Mouse (Mus musculus): ENCODE measurements at regions not wholly inside any gene's neighbourhood (a gene's known extent, or its start where the extent isn't known, plus 50 kb on each side); places are given as distances from the start of the nearest gene placed in this dataset.

GRCm38 (mm10) chr3:136611682-136612081 is 58.2 kb upstream of the Ppp3ca start:
- no peak for DNase-seq (ENCODE audit: low spot score)

GRCm38 (mm10) chr3:136610556-136610924 is 59.4 kb upstream of the Ppp3ca start:
- no peak for DNase-seq (ENCODE audit: low spot score)

GRCm38 (mm10) chr3:136609855-136610555 is 59.9 kb upstream of the Ppp3ca start:
- peak; percentile 2 for DNase-seq (ENCODE audit: low spot score)

GRCm38 (mm10) chr3:136601706-136602105 is 68.2 kb upstream of the Ppp3ca start:
- no peak for DNase-seq (ENCODE audit: low spot score)

- DNase-seq (ENCODE audit: low spot score) = no peak
Measured at GRCm38 (mm10) chr3:136583937-136584336, 86.0 kb upstream of the Ppp3ca start.

- DNase-seq (ENCODE audit: low spot score) = no peak
Measured at GRCm38 (mm10) chr3:136578016-136578415, 91.9 kb upstream of the Ppp3ca start.

- no peak for DNase-seq (ENCODE audit: low spot score)
Measured at GRCm38 (mm10) chr3:136570517-136570916, 99.4 kb upstream of the Ppp3ca start.

- DNase-seq (ENCODE audit: low spot score) = no peak
Measured at GRCm38 (mm10) chr3:136556488-136556887, 113.4 kb upstream of the Ppp3ca start.

- no peak for DNase-seq (ENCODE audit: low spot score)
Measured at GRCm38 (mm10) chr3:136549471-136549870, 120.5 kb upstream of the Ppp3ca start.

- DNase-seq (ENCODE audit: low spot score) = no peak
Measured at GRCm38 (mm10) chr3:136531604-136532003, 138.3 kb upstream of the Ppp3ca start.

- DNase-seq (ENCODE audit: low spot score) = no peak
Measured at GRCm38 (mm10) chr3:136508575-136508974, 161.3 kb upstream of the Ppp3ca start.

- no peak for DNase-seq (ENCODE audit: low spot score)
Measured at GRCm38 (mm10) chr3:136507070-136507469, 162.9 kb upstream of the Ppp3ca start.

GRCm38 (mm10) chr3:136494831-136495230 is 169.0 kb upstream of the Bank1 start:
- DNase-seq (ENCODE audit: low spot score) = no peak

GRCm38 (mm10) chr3:136491683-136492082 is 165.8 kb upstream of the Bank1 start:
- no peak for DNase-seq (ENCODE audit: low spot score)

GRCm38 (mm10) chr3:136471693-136472092 is 145.8 kb upstream of the Bank1 start:
- DNase-seq (ENCODE audit: low spot score) = no peak

- no peak for DNase-seq (ENCODE audit: low spot score)
Measured at GRCm38 (mm10) chr3:136462747-136463146, 136.9 kb upstream of the Bank1 start.

- no peak for DNase-seq (ENCODE audit: low spot score)
Measured at GRCm38 (mm10) chr3:136456471-136457117, 130.7 kb upstream of the Bank1 start.

- no peak for DNase-seq (ENCODE audit: low spot score)
Measured at GRCm38 (mm10) chr3:136455651-136456470, 130.0 kb upstream of the Bank1 start.

GRCm38 (mm10) chr3:136454967-136455366 is 129.1 kb upstream of the Bank1 start:
- no peak for DNase-seq (ENCODE audit: low spot score)

GRCm38 (mm10) chr3:136450986-136451774 is 125.3 kb upstream of the Bank1 start:
- DNase-seq (ENCODE audit: low spot score) = no peak

GRCm38 (mm10) chr3:136450361-136450895 is 124.6 kb upstream of the Bank1 start:
- DNase-seq (ENCODE audit: low spot score) = no peak

- DNase-seq (ENCODE audit: low spot score) = no peak
Measured at GRCm38 (mm10) chr3:136449364-136449763, 123.5 kb upstream of the Bank1 start.

Data from yolk sac, embryonic 10.5 days (tissue).